Mouse (Mus musculus) thymus, adult 2 months (tissue): ENCODE measurements around the gene Gm28539.

ENCODE experiments used
- CTCF ChIP-seq: fragments of 200-500 bp; IDR thresholded peaks from 2 replicates; pipeline ENCODE4 v1.5.1; 2012; ENCODE audit warnings: mild to moderate bottlenecking, control low read depth, low read length, moderate library complexity, borderline replicate concordance; ENCODE audit not compliant: control insufficient read depth, poor library complexity, insufficient read depth; ENCODE audit errors: extremely low read depth
- POLR2A ChIP-seq: fragments of 200-500 bp; IDR thresholded peaks from 2 replicates; pipeline ENCODE4 v1.6.1; 2012; ENCODE audit warnings: mild to moderate bottlenecking, low read length, control low read depth, moderate library complexity; ENCODE audit not compliant: control insufficient read depth, poor library complexity, insufficient read depth; ENCODE audit errors: extremely low read depth

GRCm38 (mm10) chr16:18976315-18976714 is 139.9 kb downstream of the Gm28539 start:
- TF ChIP-seq POLR2A (no peak), CTCF (no peak)
